Mouse (Mus musculus): ENCODE data around the gene Tmem156. TPM values are rescaled to one million over a fixed set of nuclear protein-coding genes. Genes with fewer than 3 reads are reported as not detected.

Gene Tmem156
- polyA plus RNA-seq, 1 experiment, result not detected

DNA sequence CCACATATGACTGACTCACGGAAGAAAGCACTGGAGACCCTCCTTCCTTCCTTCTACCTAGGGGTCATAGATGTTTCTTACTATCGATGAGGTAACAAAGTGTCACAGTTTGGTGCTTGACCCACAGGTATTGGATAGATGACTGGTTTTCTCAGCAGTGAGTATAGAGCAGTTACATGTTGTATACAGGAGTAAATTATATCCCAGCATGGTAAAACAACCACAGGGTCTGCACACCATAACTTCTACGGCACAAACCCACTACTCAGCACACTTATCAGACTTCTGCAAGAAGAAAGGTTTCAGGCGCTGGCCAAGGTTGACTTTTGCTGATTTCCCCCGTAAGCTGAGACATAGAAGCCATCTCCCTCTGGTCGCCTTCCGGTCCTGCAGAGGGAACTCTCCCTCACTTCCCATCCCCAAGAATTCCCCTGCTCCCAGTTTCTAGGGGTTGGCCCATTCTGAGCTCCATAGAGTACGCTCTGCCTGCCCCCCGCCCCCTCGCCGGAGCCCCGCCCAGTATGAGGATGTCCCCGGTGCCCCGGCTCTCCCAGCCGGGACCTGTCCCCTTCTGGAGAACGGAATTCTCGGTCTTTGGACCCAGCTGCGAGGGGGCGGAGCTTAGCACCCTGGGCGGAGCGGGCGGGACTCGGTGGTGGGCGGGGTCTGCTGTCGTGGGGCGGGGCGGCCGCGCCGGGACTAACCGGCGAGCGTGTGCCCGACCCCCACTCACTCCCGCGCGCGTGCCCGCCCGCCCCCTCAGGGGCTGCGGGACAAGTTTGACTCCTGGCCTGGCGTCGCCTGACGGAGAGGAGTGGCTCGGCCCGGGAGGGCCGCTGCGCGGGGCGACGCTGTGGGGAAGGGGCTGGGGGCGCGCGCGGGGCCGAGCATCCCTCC lies 15.2 kb upstream of the Tmem156 start, which contains the start of gene Klhl5:
Gene Klhl5, plus strand, starts transcription at position 664 of the 897 bp plus-strand sequence.
- Histone ChIP-seq H3K27ac (replicated peaks; ENCODE audit: low read depth, low read length) (peak within 1 kb of the TSS; percentile 40), H3K4me3 (ENCODE audit: insufficient read depth, low read depth, low read length) (peak within 1 kb of the TSS; percentile 76), H3K4me1 (ENCODE audit: control insufficient read depth, insufficient read depth, insufficient read length, low read length) (no peaks in the 10 kb centered on the region)

DNA sequence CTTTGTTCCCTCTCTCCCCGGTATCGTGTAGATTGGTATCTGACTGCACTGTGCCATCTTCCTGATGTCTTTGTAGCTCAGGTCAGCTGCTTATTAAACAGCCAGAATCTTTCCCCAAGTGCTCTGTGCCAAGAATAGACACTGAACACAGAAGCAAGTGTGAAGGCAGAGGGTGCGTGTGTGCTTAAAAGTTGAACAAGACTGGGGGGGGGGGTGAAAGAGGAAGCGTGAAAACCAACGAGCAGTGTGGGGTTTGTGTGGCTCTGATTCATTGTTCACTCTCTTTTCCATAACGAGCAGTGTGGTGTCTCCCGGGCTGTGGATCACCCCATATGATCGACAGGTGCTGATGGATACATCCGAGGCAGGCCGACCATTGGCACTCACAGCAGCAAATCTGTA lies 10.7 kb upstream of the Tmem156 start:
- Histone ChIP-seq H3K4me1 (ENCODE audit: control insufficient read depth, insufficient read depth, insufficient read length, low read length) (no peaks in the 10 kb centered on the region; the same call in 1 of the 2 replicates), H3K4me3 (ENCODE audit: insufficient read depth, low read depth, low read length) (no peak overlapping the region), H3K27ac (replicated peaks; ENCODE audit: low read depth, low read length) (no peak overlapping the region)

DNA sequence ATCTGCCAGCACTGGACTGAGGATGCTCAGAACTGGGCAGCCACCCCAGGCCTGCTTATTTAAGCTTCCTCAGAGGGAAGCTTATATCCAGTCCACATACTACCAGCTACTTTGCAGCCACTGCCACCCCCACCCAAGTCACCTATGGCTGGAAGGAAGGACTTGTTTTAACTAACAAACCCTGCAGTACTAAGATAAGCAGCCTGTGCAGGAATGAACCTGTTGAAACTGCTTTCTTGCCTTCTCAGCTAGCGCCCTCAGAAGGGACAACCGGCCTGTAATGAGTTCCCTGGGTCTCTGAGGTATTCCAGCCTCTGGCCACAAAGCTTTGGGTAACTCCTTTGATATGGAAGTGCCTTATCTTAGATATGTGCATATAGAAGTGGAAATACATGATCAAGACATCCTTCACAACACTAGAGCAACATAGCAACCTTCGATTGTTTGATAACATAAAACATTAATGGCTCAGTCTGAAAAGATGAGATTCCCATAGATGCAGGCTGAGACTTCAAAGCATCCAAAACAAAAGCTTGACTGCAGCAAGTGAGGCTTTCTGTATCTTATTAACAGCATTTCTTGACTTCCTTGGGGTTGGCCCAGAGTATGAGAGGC lies 10.2 kb upstream of the Tmem156 start:
- no peaks in the 10 kb centered on the region; the same call in 1 of the 2 replicates for H3K4me1 ChIP-seq (ENCODE audit: control insufficient read depth, insufficient read depth, insufficient read length, low read length)
- no peak overlapping the region for H3K27ac ChIP-seq (replicated peaks; ENCODE audit: low read depth, low read length)
- no peak overlapping the region for H3K4me3 ChIP-seq (ENCODE audit: insufficient read depth, low read depth, low read length)

DNA sequence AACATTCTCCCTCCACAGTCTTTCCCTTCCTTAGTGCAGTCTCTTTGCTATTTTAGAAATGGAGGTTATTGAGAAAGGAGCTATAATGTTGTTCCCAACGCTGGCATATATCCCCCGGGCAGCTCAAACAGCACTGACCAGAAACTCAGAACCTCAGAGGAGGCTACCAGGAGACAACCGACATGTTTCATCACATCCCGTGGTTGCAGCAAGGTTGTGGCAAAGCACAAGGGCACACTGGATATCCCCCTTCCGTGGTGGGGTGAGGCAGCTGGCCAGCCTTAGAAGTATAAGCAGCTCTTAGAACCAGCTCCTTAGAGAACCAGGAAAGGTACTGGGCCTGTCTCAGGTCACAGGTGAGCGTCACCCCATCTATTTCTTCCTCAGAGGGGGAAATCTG lies 9.7 kb upstream of the Tmem156 start:
- no peak overlapping the region for H3K27ac ChIP-seq (replicated peaks; ENCODE audit: low read depth, low read length)
- H3K4me1 ChIP-seq (ENCODE audit: control insufficient read depth, insufficient read depth, insufficient read length, low read length), result no peaks in the 10 kb centered on the region; the same call in 1 of the 2 replicates
- H3K4me3 ChIP-seq (ENCODE audit: insufficient read depth, low read depth, low read length), result no peak overlapping the region

DNA sequence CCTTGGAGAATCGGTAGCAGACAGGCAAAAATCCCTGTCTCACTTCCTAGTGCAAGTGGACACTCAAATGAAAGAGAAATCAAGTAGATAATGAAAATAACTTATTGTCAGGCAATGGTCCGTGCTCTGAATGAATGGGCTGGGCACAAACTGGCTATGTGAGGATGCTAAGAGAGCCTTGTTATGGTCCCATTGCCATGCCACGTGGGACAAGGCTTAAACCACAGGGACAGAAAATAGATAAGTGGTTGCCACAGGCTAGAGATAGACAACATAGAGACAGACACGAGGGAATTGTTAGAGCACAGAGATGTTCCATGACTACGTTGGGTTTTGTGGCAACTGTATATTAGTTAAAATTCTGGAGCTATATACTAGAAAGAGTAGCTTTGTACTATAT lies 9.3 kb upstream of the Tmem156 start:
- Histone ChIP-seq H3K4me1 (ENCODE audit: control insufficient read depth, insufficient read depth, insufficient read length, low read length) (peaks cover under 1% of the 10 kb centered on the region), H3K27ac (replicated peaks; ENCODE audit: low read depth, low read length) (no peak overlapping the region), H3K4me3 (ENCODE audit: insufficient read depth, low read depth, low read length) (no peak overlapping the region)

DNA sequence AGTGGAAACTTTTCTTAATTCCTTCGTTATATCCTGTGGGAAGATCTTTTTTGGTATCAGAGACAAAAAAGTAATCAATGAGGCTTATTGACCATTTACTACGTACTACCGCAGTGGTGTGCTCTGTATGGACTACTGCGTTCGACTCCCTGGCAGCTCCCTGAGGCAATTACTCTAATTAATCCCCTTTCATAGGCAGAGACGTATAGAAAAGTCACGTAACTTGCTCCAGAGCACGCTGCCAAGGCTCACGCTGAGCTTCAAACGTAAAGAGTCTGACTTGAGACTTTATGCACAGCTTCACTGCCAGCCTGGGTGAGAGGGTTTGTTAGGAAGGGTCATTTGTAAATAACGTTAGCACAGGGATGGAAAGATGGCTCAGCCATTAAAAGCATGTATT lies 8.1 kb upstream of the Tmem156 start:
- H3K4me1 ChIP-seq (ENCODE audit: control insufficient read depth, insufficient read depth, insufficient read length, low read length), result peaks cover 2% of the 10 kb centered on the region
- H3K27ac ChIP-seq (replicated peaks; ENCODE audit: low read depth, low read length), result no peak overlapping the region
- H3K4me3 ChIP-seq (ENCODE audit: insufficient read depth, low read depth, low read length), result no peak overlapping the region

DNA sequence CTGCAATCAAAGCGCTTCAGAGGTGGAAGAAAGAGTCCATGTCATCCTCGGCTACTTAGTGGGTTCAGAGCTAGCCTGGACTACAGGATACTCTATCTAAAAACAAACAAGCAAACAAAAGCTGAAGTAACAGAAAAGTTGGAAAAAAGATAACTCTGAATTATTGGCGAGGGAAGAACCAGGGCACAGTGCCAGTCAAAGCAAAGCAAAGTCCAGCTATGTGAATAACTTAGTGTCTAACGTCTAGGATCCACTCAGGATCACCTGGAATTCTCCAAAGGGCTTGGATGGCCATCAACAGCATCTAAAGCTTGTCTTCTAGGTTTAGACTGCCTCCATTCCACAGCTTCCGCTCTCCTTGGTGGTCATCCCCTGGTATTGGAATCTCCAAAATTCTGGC lies 5.5 kb upstream of the Tmem156 start:
- H3K27ac ChIP-seq (replicated peaks; ENCODE audit: low read depth, low read length), result no peak overlapping the region
- H3K4me1 ChIP-seq (ENCODE audit: control insufficient read depth, insufficient read depth, insufficient read length, low read length), result peaks cover 2% of the 10 kb centered on the region
- H3K4me3 ChIP-seq (ENCODE audit: insufficient read depth, low read depth, low read length), result no peak overlapping the region

DNA sequence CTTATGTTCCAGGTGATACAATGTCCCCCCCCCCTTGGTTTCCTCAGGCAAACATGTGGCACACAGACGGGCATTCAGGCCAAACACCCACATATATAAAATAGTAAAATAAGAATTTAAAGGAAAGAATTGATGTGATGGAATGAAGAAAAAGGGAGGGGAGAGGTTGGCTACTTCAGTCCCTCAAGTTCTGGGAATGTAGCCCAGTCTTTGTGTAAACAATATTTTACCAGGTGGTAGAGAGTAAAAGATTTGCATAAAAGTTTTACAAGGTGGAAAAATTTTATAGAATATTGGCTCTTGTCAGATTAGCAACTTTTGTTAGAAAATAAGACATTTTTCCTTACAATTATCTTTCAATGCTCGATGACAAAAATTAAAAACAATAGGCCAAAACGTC lies 4.9 kb upstream of the Tmem156 start:
- Histone ChIP-seq H3K4me1 (ENCODE audit: control insufficient read depth, insufficient read depth, insufficient read length, low read length) (peaks cover 2% of the 10 kb centered on the region), H3K4me3 (ENCODE audit: insufficient read depth, low read depth, low read length) (no peak overlapping the region), H3K27ac (replicated peaks; ENCODE audit: low read depth, low read length) (no peak overlapping the region)

DNA sequence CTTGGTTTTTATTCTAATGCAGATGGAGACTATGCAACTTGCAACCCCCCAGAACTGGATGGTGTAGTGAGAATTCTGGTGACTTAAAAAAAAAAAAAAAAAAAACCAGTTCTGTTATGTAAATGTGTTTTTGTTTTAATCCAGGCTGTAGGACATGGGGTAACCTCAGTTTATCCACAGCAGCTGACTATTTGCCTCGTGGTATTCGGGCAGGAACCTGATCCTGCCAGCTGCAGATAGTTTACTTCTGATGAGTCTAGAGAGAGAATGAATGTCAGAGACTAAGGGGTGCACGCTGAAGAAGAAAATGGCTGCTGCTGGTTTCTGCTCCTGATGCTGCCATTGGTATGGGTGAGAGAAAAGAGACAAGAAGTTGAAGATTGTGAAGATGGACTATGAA lies 4.2 kb upstream of the Tmem156 start:
- Histone ChIP-seq H3K4me3 (ENCODE audit: insufficient read depth, low read depth, low read length) (no peak overlapping the region), H3K27ac (replicated peaks; ENCODE audit: low read depth, low read length) (no peak overlapping the region), H3K4me1 (ENCODE audit: control insufficient read depth, insufficient read depth, insufficient read length, low read length) (peaks cover 2% of the 10 kb centered on the region)

DNA sequence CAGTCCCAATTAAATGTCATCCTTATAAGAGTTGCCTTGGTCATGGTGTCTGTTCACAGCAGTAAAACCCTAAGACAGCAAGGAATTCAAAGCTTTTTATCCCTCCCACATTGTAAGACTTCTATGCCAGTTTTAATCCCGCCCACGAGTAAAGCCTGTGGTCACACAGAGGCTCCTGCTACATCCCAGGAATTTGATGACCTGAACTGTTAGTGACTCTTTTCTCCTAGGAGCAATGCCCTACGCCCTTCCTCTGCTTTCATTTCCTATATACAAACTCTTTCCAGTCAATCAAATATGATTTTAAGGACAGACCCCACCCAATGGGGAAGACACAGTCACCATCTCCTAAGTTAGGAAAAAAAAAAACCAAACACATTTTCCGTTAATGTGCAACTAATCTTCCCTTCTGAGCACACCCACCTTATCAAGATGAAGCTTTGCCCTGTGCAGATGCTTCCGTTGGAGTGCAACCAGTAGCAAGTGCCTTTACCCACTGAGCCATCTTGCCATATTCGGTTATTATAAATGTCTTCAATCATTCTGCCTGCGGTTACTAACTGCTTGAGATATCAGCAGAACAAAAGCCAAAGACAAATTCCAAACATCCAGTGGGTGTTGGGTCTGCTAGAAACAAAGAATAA lies 3.1 kb upstream of the Tmem156 start:
- peaks cover 2% of the 10 kb centered on the region; the same call in 1 of the 2 replicates for H3K4me1 ChIP-seq (ENCODE audit: control insufficient read depth, insufficient read depth, insufficient read length, low read length)
- H3K4me3 ChIP-seq (ENCODE audit: insufficient read depth, low read depth, low read length), result no peak overlapping the region

DNA sequence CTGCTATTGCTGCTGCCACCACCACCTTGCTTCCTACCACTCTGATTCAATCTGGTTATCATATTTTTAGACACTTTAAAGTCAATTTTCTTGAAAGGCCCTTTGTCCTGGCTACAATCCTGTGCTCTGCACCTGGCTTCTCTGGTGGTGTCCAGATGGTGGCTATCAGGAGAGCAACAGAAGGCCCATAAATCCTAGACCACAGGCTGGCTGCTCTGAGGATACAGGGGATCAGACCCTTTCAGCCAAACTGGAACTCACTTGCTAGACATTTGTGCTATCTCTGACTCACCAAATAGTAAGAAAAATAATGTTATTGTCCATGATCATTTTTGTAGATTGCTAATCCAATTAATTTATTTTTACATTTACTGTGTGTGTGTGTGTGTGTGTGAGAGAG lies 1.8 kb upstream of the Tmem156 start:
- H3K27ac ChIP-seq (replicated peaks; ENCODE audit: low read depth, low read length), result no peak overlapping the region
- no peak overlapping the region for H3K4me3 ChIP-seq (ENCODE audit: insufficient read depth, low read depth, low read length)
- H3K4me1 ChIP-seq (ENCODE audit: control insufficient read depth, insufficient read depth, insufficient read length, low read length), result peaks cover 2% of the 10 kb centered on the region; the same call in 1 of the 2 replicates

More for the DNA sequence above, 3.1 kb upstream of the Tmem156 start:
- no peak overlapping the region for H3K27ac ChIP-seq (replicated peaks; ENCODE audit: low read depth, low read length)

DNA sequence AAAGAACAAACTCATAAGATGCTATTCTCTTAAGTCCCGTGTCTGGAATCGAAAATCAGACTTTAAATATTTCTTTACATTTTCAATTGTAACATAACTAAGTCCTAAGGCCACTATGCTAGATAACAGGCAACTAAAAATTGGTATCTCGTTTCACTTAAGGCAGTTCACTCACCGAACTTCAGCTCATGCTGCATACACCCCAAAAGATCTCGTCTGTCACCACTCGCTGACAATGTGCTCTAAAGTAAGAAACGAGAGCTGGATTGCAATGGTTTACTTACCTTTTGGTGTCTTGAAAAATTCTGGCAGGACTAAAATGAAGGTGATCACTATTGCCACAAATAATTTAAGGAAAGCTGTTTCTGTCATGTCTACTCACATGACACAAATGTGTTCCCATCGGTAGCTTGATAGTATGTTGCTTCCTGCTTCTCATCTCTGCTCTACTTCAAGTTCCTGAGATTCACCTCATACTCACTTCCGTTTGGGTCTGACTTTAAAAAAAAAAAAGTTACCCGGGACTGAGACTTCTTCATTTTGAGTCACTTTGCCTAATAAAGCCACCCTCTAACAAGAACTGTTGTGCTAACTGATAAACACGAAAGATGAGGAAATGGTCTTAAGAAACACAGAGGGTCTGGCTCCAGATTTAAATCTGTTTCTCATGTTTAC lies 611 bp downstream of the Tmem156 start:
- Histone ChIP-seq H3K4me1 (ENCODE audit: control insufficient read depth, insufficient read depth, insufficient read length, low read length) (peaks cover 2% of the 10 kb centered on the region; the same call in 1 of the 2 replicates), H3K4me3 (ENCODE audit: insufficient read depth, low read depth, low read length) (no peak overlapping the region), H3K27ac (replicated peaks; ENCODE audit: low read depth, low read length) (no peak overlapping the region)

DNA sequence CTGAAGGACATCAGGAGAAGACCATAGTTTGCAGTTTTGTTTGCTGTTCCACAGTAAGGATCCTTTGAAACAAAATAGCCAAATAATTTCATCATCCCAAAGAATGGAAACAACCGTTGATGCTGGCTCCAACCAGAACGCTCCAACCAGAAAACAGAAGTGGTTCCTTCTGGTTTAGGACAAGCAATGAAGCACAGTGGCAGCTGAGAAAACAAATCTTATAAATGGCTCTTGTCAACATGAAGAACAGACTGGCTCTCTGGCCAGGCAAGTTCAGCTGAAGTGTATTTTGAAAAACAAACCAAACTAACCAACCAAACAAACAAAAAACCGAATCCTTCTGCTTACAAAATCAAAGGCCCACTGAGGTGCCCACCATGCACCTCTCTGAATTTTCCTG lies 2.2 kb downstream of the Tmem156 start:
- Histone ChIP-seq H3K27ac (replicated peaks; ENCODE audit: low read depth, low read length) (no peak overlapping the region), H3K4me1 (ENCODE audit: control insufficient read depth, insufficient read depth, insufficient read length, low read length) (no peaks in the 10 kb centered on the region; the same call in 1 of the 2 replicates), H3K4me3 (ENCODE audit: insufficient read depth, low read depth, low read length) (no peak overlapping the region)

DNA sequence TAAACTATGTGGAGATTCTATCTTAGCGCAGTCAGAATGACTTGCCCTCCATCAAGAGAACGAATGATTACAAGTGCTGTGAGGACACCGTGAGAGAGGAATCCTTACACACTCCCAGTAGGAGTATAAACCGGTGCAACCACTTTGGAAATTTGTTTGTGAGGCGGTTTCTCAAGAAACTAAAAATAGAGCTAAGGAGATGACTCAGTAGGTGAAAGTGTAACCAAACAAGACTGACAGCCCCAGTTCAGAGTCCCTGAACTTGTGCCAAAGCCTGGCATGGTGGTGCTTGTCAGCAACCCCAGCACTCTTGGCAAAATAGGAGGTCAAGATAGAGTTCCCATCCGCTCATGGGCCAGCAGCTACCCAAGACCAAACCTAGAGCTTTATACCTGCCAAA lies 5.4 kb downstream of the Tmem156 start:
- Histone ChIP-seq H3K4me1 (ENCODE audit: control insufficient read depth, insufficient read depth, insufficient read length, low read length) (no peaks in the 10 kb centered on the region), H3K27ac (replicated peaks; ENCODE audit: low read depth, low read length) (peak overlapping the region; percentile 56; the same call in 1 of the 2 replicates), H3K4me3 (ENCODE audit: insufficient read depth, low read depth, low read length) (no peak overlapping the region)

DNA sequence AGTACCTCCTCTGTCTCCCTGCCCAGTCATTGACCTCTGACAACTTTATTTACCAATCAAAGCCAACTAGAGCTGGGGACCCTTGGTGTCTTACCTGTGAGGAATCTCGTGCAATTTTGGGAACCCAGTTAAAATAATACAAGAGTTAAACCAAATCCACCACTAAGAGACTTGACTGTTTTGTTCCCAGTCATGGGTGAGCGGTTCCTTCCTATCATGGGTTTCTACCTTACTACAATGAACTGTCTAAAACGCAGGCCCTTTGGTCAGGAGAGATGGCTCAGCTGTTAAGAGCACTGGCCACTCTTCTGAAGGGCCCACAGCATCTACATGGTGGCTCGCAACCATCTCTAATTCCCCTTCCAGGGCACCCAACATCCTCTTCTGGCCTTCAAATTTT lies 10.1 kb downstream of the Tmem156 start:
- no peak overlapping the region for H3K4me3 ChIP-seq (ENCODE audit: insufficient read depth, low read depth, low read length)
- no peaks in the 10 kb centered on the region for H3K4me1 ChIP-seq (ENCODE audit: control insufficient read depth, insufficient read depth, insufficient read length, low read length)
- no peak overlapping the region for H3K27ac ChIP-seq (replicated peaks; ENCODE audit: low read depth, low read length)

Measured in brown adipose tissue, adult 24 weeks (tissue).